Mouse (Mus musculus) ES-Bruce4 (cell line): ENCODE measurements around the gene Hmgcl.

ENCODE experiments used
- CTCF ChIP-seq: IDR thresholded peaks from one replicate; pipeline ENCODE4 v1.8.1; 2011; ENCODE audit warnings: low read depth, low read length
- EP300 ChIP-seq: IDR thresholded peaks from 2 replicates; pipeline ENCODE4 v1.6.1; 2011; ENCODE audit warnings: low read depth, low read length; ENCODE audit not compliant: insufficient read depth
- POLR2A ChIP-seq: IDR thresholded peaks from one replicate; pipeline ENCODE4 v1.8.1; 2011; ENCODE audit warnings: low read length; ENCODE audit not compliant: insufficient read depth

GRCm38 (mm10) chr4:135912835-135913234 is 33.4 kb upstream of the Hmgcl start:
- no peak for TF ChIP-seq CTCF
- no peak for TF ChIP-seq POLR2A
- no peak for TF ChIP-seq EP300
